Mouse (Mus musculus) mature B cell (primary cell): Measurements from ENCODE around the gene Inpp5f.

Experiments
- in situ Hi-C: fragments of 300-500 bp; cut with MboI; formaldehyde crosslinking; loops from 2 replicates; pipeline ENCODE4 v1.14.3; 2019

The Inpp5f gene

GRCm38 (mm10) chr7:128656970-128657369 is 45.8 kb downstream of the Inpp5f start:
- in situ Hi-C loops = no loop called here

DNA sequence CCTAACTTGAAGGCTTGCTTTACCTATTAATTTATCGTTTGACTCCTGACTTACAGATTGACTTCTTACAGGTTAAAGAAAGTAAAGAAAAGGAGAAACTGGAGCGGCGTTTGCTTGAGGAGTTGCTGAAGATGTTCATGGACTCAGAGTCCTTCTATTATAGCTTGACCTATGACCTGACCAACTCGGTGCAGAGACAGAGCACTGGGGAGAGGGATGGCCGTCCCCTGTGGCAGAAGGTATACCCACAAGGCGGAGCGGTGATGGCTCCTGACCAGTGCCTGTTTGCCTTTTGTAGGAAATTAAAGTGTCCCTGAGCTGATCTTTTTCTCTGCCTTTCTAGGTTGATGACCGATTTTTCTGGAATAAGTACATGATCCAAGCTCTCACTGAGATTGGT is 52.8 kb downstream of the Inpp5f start:
- in situ Hi-C loops = no loop called here

GRCm38 (mm10) chr7:128664861-128665377 is 53.8 kb downstream of the Inpp5f start:
- in situ Hi-C loops = no loop called here

- in situ Hi-C loops = no loop called here
Measured at GRCm38 (mm10) chr7:128667788-128668187, 56.7 kb downstream of the Inpp5f start.

DNA sequence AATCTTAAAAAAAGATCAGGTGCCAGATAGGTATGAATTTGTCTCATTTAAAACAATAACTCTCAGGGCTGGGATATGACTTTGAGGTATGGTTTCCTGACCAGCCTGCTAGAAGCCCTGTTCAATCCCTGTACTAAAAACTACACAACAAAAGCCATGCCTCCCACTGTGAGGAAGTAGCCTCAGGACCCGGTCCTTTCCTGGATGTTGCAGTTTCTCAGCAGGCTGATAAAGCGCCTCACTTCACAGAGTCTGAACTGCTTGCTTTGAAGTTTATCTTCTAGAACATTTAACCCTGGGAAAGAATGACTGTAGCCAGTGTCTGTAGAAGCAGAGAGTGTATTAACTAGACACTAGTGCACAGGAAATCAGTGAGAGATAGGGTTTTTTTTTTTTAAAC is 57.7 kb downstream of the Inpp5f start:
- in situ Hi-C loops = no loop called here

GRCm38 (mm10) chr7:128671952-128672351 is 60.8 kb downstream of the Inpp5f start:
- in situ Hi-C loops = no loop called here

GRCm38 (mm10) chr7:128672408-128673010 is 61.4 kb downstream of the Inpp5f start:
- in situ Hi-C loops = no loop called here

DNA sequence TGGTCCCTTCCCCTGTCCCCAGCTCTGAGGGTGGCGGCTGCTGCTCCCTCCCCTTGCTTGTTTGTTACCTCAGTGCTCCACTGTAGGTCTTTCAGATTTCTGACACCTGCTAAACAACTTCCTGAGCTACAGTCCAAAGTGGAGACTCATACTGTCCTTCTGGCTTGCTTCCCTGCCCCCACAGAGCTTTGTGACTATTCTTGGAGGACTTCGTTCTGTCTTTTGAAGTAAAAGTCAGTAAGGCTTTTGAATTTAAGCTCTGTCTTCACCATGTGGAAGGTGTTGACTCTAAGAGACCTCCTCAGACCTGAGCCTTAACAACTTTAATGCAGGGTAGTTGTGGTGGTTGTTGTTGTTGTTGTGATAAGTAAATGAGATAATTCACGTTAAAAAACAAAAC is 67.4 kb downstream of the Inpp5f start:
- in situ Hi-C loops = no loop called here

GRCm38 (mm10) chr7:128687821-128688564 is 76.9 kb downstream of the Inpp5f start:
- in situ Hi-C loops = loop anchor here (10.0 kb wide), 1 partner anchor 123 kb away; no protein-coding TSS in a partner anchor

GRCm38 (mm10) chr7:128689347-128689746 is 78.2 kb downstream of the Inpp5f start:
- in situ Hi-C loops = loop anchor here (10.0 kb wide), 1 partner anchor 125 kb away; no protein-coding TSS in a partner anchor

- in situ Hi-C loops = loop anchor here (10.0 kb wide), 1 partner anchor 225 kb away; the partner anchor contains the start of gene Tial1
Measured at GRCm38 (mm10) chr7:128690070-128690469, 78.9 kb downstream of the Inpp5f start.

GRCm38 (mm10) chr7:128690796-128691195 is 79.7 kb downstream of the Inpp5f start:
- in situ Hi-C loops = loop anchor here (10.0 kb wide), 1 partner anchor 226 kb away; the partner anchor contains the start of gene Tial1

DNA sequence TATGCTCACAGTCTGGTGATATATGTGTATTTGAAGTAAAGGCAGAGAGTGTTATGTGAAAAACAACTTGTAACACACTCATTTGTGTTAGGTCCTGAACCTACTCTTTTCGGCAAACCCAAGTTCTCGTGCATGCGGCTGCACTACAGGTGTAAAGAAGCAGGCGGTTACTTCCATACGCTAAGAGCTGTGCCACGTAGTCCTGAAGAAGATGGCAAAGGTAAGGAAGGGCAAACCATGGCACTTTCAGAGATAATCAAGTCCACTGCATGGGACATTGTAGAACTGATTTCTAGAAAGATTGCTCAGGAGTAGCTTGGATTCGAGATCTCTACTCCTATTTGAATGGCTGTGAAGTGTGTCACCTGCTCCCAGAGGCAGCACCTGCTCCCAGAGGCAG is 81.0 kb downstream of the Inpp5f start:
- in situ Hi-C loops = loop anchor here (10.0 kb wide), 1 partner anchor 227 kb away; the partner anchor contains the start of gene Tial1

DNA sequence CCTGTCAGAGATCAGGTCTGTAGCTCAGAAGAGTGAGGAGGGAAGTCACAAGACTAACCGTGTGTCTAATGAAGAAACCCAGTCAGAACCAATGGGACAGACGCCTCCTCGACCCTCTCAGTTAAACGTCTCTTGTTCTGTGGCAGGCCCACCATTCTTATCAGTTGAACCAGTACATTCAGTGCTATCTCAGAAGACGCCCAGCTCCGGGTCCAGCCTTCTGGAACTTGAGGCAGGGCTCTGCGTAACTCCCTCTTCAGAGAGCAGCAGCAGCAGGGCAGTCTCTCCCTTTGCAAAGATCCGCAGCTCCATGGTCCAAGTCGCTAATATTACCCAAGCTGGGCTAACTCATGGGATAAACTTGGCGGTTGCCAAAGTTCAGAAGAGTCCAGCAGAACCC is 83.7 kb downstream of the Inpp5f start:
- in situ Hi-C loops = loop anchor here (10.0 kb wide), 1 partner anchor 230 kb away; the partner anchor contains the start of gene Tial1

GRCm38 (mm10) chr7:128699959-128700358 is 88.8 kb downstream of the Inpp5f start:
- in situ Hi-C loops = loop anchor here (10.0 kb wide), 2 partner anchors 235 to 325 kb away; partner anchors contain the start of gene Tial1

- in situ Hi-C loops = loop anchor here (10.0 kb wide), 1 partner anchor 331 kb away; no protein-coding TSS in a partner anchor
Measured at GRCm38 (mm10) chr7:128705735-128706134, 94.6 kb downstream of the Inpp5f start.

DNA sequence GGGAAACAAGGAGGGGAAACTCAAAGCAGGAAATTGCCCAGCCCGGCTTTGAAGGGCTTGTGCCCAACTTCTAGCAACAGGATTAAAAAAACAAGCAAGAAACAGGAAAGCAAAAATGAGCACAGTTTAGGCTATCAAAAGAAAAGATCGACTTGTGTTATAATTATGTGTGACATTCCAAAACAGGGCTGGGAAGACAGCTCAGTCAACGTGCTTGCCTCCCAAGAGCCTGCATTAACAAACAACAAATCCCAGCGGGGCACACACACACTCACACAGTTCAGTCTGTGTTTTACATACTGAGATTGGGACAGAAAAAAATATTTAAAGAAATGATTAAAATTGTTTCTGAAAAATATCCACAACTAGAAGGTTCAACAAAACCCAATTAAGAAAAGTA is 106.9 kb downstream of the Inpp5f start:
- in situ Hi-C loops = no loop called here

DNA sequence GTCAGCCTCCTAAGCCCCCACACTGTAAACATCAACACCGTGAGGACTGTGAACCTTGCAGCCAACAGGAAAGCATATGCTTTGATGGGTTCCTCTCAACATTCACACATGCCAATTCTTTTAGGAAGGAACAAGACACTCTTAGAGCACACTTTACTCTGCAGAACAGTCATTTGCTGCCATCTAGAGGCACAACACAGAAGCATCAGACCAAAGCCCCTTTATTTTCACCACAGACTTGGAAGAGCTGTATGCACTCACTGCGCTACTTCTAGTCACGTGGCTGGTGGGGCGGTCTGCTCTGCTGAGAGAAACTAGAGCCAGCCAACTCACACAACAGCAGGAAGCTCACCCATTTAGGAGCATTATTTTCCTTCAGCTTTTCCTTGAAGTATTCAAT is 113.6 kb downstream of the Inpp5f start:
- in situ Hi-C loops = no loop called here

GRCm38 (mm10) chr7:128725189-128725588 is 114.1 kb downstream of the Inpp5f start:
- in situ Hi-C loops = no loop called here

DNA sequence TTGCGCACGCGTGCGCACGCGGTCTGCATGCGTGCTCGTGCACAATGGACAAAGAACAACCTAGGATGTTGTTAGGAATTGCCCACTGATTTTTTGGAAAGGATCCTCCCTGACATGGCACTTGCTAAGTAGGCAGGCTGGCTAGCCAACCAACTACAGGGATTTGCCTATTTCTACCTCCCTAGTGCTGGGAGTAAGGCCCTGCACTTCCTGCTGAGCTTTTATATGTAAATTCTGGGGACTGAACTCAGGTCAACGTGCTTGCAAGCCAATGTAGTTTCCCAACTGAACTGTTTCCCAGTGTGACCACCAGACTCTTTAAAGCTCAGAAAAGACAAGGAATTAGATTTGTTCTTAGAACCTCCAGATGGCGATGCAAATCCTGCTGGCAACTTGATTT is 115.9 kb downstream of the Inpp5f start:
- in situ Hi-C loops = no loop called here

GRCm38 (mm10) chr7:128727701-128728100 is 116.6 kb downstream of the Inpp5f start:
- in situ Hi-C loops = no loop called here

DNA sequence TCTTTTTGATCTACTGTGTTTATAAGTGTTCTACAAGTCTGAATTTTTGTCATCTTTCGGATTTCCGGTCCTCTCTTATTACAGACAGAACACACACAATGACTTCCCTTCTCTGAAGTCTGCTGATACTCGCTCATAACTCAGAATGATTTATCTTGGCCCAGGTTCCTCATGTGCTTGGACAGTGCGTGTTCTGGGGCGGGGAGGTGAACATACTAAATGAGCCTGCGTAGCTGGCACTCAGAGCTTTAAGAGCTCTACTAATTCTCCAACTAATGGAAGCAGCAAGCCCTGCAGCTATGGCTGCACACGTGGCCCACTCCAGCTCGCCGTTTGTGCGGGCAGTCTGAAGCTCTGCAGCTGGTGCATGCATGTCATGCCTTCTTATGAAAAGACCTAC is 117.6 kb downstream of the Inpp5f start:
- in situ Hi-C loops = no loop called here

- in situ Hi-C loops = no loop called here
Measured at GRCm38 (mm10) chr7:128731585-128731984, 120.5 kb downstream of the Inpp5f start.
